Mouse (Mus musculus) spleen, postnatal 14 days (tissue): ENCODE data around the gene Rcbtb2.

Experiments used
- DNase-seq, 2 experiments: peaks; one replicate each; pipeline ENCODE4 v3.0.0; 2021 to 2022; ENCODE audit warnings: low spot score in 2 of 2

Gene Rcbtb2

GRCm38 (mm10) chr14:73148125-73148524 is 25.3 kb downstream of the Rcbtb2 start:
- no peak for DNase-seq

GRCm38 (mm10) chr14:73161303-73161702 is 38.5 kb downstream of the Rcbtb2 start:
- no peak for DNase-seq

GRCm38 (mm10) chr14:73162192-73162800 is 39.5 kb downstream of the Rcbtb2 start:
- no peak for DNase-seq

GRCm38 (mm10) chr14:73163363-73163998 is 40.6 kb downstream of the Rcbtb2 start:
- DNase-seq, result no peak

GRCm38 (mm10) chr14:73165136-73165535 is 42.3 kb downstream of the Rcbtb2 start:
- no peak for DNase-seq

- DNase-seq, result no peak
Measured at GRCm38 (mm10) chr14:73168605-73169004, 45.8 kb downstream of the Rcbtb2 start.

- no peak for DNase-seq
Measured at GRCm38 (mm10) chr14:73169926-73170844, 47.3 kb downstream of the Rcbtb2 start.

- DNase-seq, result no peak
Measured at GRCm38 (mm10) chr14:73172196-73173011, 49.6 kb downstream of the Rcbtb2 start.

- no peak for DNase-seq
Measured at GRCm38 (mm10) chr14:73173662-73174061, 50.8 kb downstream of the Rcbtb2 start.

GRCm38 (mm10) chr14:73174091-73174995 is 51.5 kb downstream of the Rcbtb2 start:
- no peak for DNase-seq

GRCm38 (mm10) chr14:73175031-73175430 is 52.2 kb downstream of the Rcbtb2 start:
- DNase-seq, result no peak

- DNase-seq, result no peak
Measured at GRCm38 (mm10) chr14:73175814-73176213, 53.0 kb downstream of the Rcbtb2 start.

GRCm38 (mm10) chr14:73176266-73176665 is 53.4 kb downstream of the Rcbtb2 start:
- no peak for DNase-seq

- DNase-seq, result no peak
Measured at GRCm38 (mm10) chr14:73177961-73178360, 55.1 kb downstream of the Rcbtb2 start.

GRCm38 (mm10) chr14:73179221-73179681 is 56.4 kb downstream of the Rcbtb2 start:
- DNase-seq, result no peak

GRCm38 (mm10) chr14:73180671-73181070 is 57.8 kb downstream of the Rcbtb2 start:
- DNase-seq, result no peak

- no peak for DNase-seq
Measured at GRCm38 (mm10) chr14:73181144-73181543, 58.3 kb downstream of the Rcbtb2 start.

- no peak for DNase-seq
Measured at GRCm38 (mm10) chr14:73186875-73187274, 64.0 kb downstream of the Rcbtb2 start.

- no peak for DNase-seq
Measured at GRCm38 (mm10) chr14:73199058-73199457, 76.2 kb downstream of the Rcbtb2 start.

GRCm38 (mm10) chr14:73201447-73201846 is 78.6 kb downstream of the Rcbtb2 start:
- no peak for DNase-seq

- no peak for DNase-seq
Measured at GRCm38 (mm10) chr14:73204016-73204415, 81.2 kb downstream of the Rcbtb2 start.
